Mouse (Mus musculus) small intestine, adult 2 months (tissue): Measurements from ENCODE around the gene D430019H16Rik. TPM values are rescaled to one million over a fixed set of nuclear protein-coding genes. Genes with fewer than 3 reads are reported as not detected.

Experiments
- H3K27ac ChIP-seq: fragments of 200-500 bp; 2 replicates; pipeline ENCODE4 v1.5.1; 2012; ENCODE audit warnings: low read depth, low read length, control low read depth, inconsistent platforms; ENCODE audit not compliant: insufficient read depth
- H3K27me3 ChIP-seq: fragments of 200-500 bp; 2 replicates; pipeline ENCODE4 v1.6.1; 2012; ENCODE audit warnings: mild to moderate bottlenecking, moderate library complexity, low read length, inconsistent platforms; ENCODE audit not compliant: control insufficient read depth, insufficient read depth
- H3K36me3 ChIP-seq: fragments of 200-500 bp; 2 replicates; pipeline ENCODE4 v1.6.1; 2012; ENCODE audit warnings: mild to moderate bottlenecking, low read length, control low read depth, inconsistent platforms; ENCODE audit not compliant: control insufficient read depth, insufficient read depth
- H3K4me1 ChIP-seq: fragments of 200-500 bp; 2 replicates; pipeline ENCODE4 v1.6.1; 2012; ENCODE audit warnings: low read length, inconsistent platforms, mixed read lengths; ENCODE audit not compliant: control insufficient read depth, insufficient read depth, insufficient read length
- H3K4me3 ChIP-seq: fragments of 200-500 bp; 2 replicates; pipeline ENCODE4 v1.5.1; 2012; ENCODE audit warnings: low read depth, mild to moderate bottlenecking, control low read depth, inconsistent platforms, low read length, moderate library complexity
- CTCF ChIP-seq: fragments of 200-500 bp; IDR thresholded peaks from 2 replicates; pipeline ENCODE4 v1.5.1; 2012; ENCODE audit warnings: low read depth, mild to moderate bottlenecking, control low read depth, inconsistent platforms, low read length, moderate library complexity, mixed read lengths; ENCODE audit not compliant: insufficient replicate concordance, insufficient read length; ENCODE audit errors: extremely low read depth
- POLR2A ChIP-seq: fragments of 200-500 bp; IDR thresholded peaks from 2 replicates; pipeline ENCODE4 v1.6.1; 2012; ENCODE audit warnings: low read depth, mild to moderate bottlenecking, control low read depth, inconsistent platforms, low read length, moderate library complexity
- WGBS: fragments of 180-500 bp; shearing (Covaris S2); methylation state at CpG from one replicate; pipeline ENCODE4 v1.1.7; 2018; 5-methylcytosine and 5-hydroxymethylcytosine counted together
- polyA plus RNA-seq: library from polyadenylated mRNA; depleted of rRNA; stranded (reverse); fragments of >200 nt; gene quantifications from 2 replicates; pipeline ENCODE4 v1.2.3, GENCODE M21; 2012

D430019H16Rik gene
- polyA plus RNA-seq, 1 experiment, result 0.75 TPM

GRCm38 (mm10) chr12:105432807-105433206 is 20.8 kb upstream of the D430019H16Rik start:
- no peak overlapping the region for H3K27ac ChIP-seq
- no peak overlapping the region for H3K4me3 ChIP-seq
- no peaks in the 10 kb centered on the region for H3K27me3 ChIP-seq

GRCm38 (mm10) chr12:105438259-105438658 is 15.4 kb upstream of the D430019H16Rik start:
- H3K4me3 ChIP-seq, result no peak overlapping the region
- H3K27me3 ChIP-seq, result no peaks in the 10 kb centered on the region
- TF ChIP-seq POLR2A, result no peak
- TF ChIP-seq CTCF, result no peak
- H3K4me1 ChIP-seq, result no peaks in the 10 kb centered on the region
- H3K36me3 ChIP-seq, result no peaks in the 10 kb centered on the region
- H3K27ac ChIP-seq, result no peak overlapping the region
- 37% methylated on average over 5 of the region's 5 CpGs for WGBS

More at GRCm38 (mm10) chr12:105432807-105433206, 20.8 kb upstream of the D430019H16Rik start:
- WGBS, result 49% methylated on average over 3 of the region's 3 CpGs
- no peak for TF ChIP-seq POLR2A
- no peak for TF ChIP-seq CTCF
- H3K36me3 ChIP-seq, result no peaks in the 10 kb centered on the region
- no peaks in the 10 kb centered on the region for H3K4me1 ChIP-seq

GRCm38 (mm10) chr12:105439976-105440375 is 13.7 kb upstream of the D430019H16Rik start:
- TF ChIP-seq CTCF, result no peak
- TF ChIP-seq POLR2A, result no peak
- no peaks in the 10 kb centered on the region for H3K4me1 ChIP-seq
- WGBS, result 75% methylated on average over 6 of the region's 6 CpGs
- no peak overlapping the region for H3K27ac ChIP-seq
- H3K27me3 ChIP-seq, result no peaks in the 10 kb centered on the region
- no peak overlapping the region for H3K4me3 ChIP-seq
- no peaks in the 10 kb centered on the region for H3K36me3 ChIP-seq

- H3K4me1 ChIP-seq, result no peaks in the 10 kb centered on the region
- H3K27me3 ChIP-seq, result no peaks in the 10 kb centered on the region
- no peak overlapping the region for H3K27ac ChIP-seq
- H3K36me3 ChIP-seq, result no peaks in the 10 kb centered on the region
- TF ChIP-seq POLR2A (no peak), CTCF (no peak)
- no peak overlapping the region for H3K4me3 ChIP-seq
- WGBS, result 70% methylated on average over 5 of the region's 5 CpGs
Observed at GRCm38 (mm10) chr12:105443569-105443968, 10.1 kb upstream of the D430019H16Rik start.

- H3K4me3 ChIP-seq, result no peak overlapping the region
- 54% methylated on average over 6 of the region's 6 CpGs for WGBS
- TF ChIP-seq CTCF, result no peak
- TF ChIP-seq POLR2A, result no peak
- no peaks in the 10 kb centered on the region for H3K36me3 ChIP-seq
- no peaks in the 10 kb centered on the region for H3K27me3 ChIP-seq
- H3K27ac ChIP-seq, result no peak overlapping the region
- H3K4me1 ChIP-seq, result no peaks in the 10 kb centered on the region
Observed at GRCm38 (mm10) chr12:105445767-105446166, 7.9 kb upstream of the D430019H16Rik start.

- Histone ChIP-seq H3K27me3 (peaks cover under 1% of the 10 kb centered on the region; the same call in 1 of the 2 replicates), H3K27ac (no peak overlapping the region), H3K4me3 (no peak overlapping the region), H3K36me3 (no peaks in the 10 kb centered on the region), H3K4me1 (peaks cover 3% of the 10 kb centered on the region; the same call in 1 of the 2 replicates)
- no peak for TF ChIP-seq CTCF
- TF ChIP-seq POLR2A, result no peak
- WGBS, result 75% methylated on average over 4 of the region's 4 CpGs
Observed at GRCm38 (mm10) chr12:105449239-105449638, 4.4 kb upstream of the D430019H16Rik start.

GRCm38 (mm10) chr12:105454258-105455062 is 804 bp downstream of the D430019H16Rik start:
- Histone ChIP-seq H3K27ac (no peak overlapping the region), H3K36me3 (no peaks in the 10 kb centered on the region), H3K4me1 (peaks cover 3% of the 10 kb centered on the region; the same call in 1 of the 2 replicates), H3K27me3 (peaks cover 7% of the 10 kb centered on the region; the same call in 1 of the 2 replicates), H3K4me3 (peak overlapping the region; percentile 52)
- TF ChIP-seq POLR2A (no peak), CTCF (no peak)
- 4% methylated on average over 21 of the region's 21 CpGs for WGBS
